Mouse (Mus musculus) neural tube, embryonic 12.5 days (tissue): Measurements from ENCODE around the gene Crcp. TPM values are rescaled to one million over a fixed set of nuclear protein-coding genes. Genes with fewer than 3 reads are reported as not detected.

Source experiments
- ATAC-seq: fragments of 200-750 bp; cut with Nextera tagmentation; 2 replicates; pipeline ENCODE4 v1.8.0; 2017; ENCODE audit warnings: low read depth, mild to moderate bottlenecking, moderate TSS enrichment, moderate library complexity; ENCODE audit not compliant: low FRiP score
- H3K27ac ChIP-seq: fragments of 300-500 bp; sonication (generic); 2 replicates; pipeline ENCODE4 v1.5.1; 2016
- H3K27me3 ChIP-seq: fragments of 300-500 bp; sonication (generic); replicated peaks from 2 replicates; pipeline ENCODE4 v1.6.1; 2016; ENCODE audit warnings: mild to moderate bottlenecking
- H3K36me3 ChIP-seq: fragments of 300-500 bp; sonication (generic); 2 replicates; pipeline ENCODE4 v1.6.1; 2016; ENCODE audit warnings: mild to moderate bottlenecking
- H3K4me1 ChIP-seq: fragments of 300-500 bp; sonication (generic); 2 replicates; pipeline ENCODE4 v1.6.1; 2016
- H3K4me2 ChIP-seq: fragments of 300-500 bp; sonication (generic); replicated peaks from 2 replicates; pipeline ENCODE4 v1.6.1; 2016; ENCODE audit warnings: mild to moderate bottlenecking
- H3K4me3 ChIP-seq: fragments of 300-500 bp; sonication (generic); 2 replicates; pipeline ENCODE4 v1.5.1; 2016
- H3K9ac ChIP-seq: fragments of 300-500 bp; sonication (generic); 2 replicates; pipeline ENCODE4 v1.6.1; 2016; ENCODE audit warnings: mild to moderate bottlenecking
- H3K9me3 ChIP-seq: fragments of 300-500 bp; sonication (generic); 2 replicates; pipeline ENCODE4 v1.6.1; 2016; ENCODE audit warnings: mild to moderate bottlenecking
- WGBS: fragments of 180-500 bp; shearing (Covaris S2); methylation state at CpG from one replicate; pipeline ENCODE4 v1.1.7; 2016; 5-methylcytosine and 5-hydroxymethylcytosine counted together
- polyA plus RNA-seq: library from polyadenylated mRNA; unstranded; fragments of >200 nt; fragmentation: Nextera tagmentation; extraction: Ambion mirVana; gene quantifications from 2 replicates; pipeline ENCODE4 v1.2.1, GENCODE M21; 2016

The Crcp gene
- polyA plus RNA-seq, 1 experiment from 2014 or later = 65.3 TPM

DNA sequence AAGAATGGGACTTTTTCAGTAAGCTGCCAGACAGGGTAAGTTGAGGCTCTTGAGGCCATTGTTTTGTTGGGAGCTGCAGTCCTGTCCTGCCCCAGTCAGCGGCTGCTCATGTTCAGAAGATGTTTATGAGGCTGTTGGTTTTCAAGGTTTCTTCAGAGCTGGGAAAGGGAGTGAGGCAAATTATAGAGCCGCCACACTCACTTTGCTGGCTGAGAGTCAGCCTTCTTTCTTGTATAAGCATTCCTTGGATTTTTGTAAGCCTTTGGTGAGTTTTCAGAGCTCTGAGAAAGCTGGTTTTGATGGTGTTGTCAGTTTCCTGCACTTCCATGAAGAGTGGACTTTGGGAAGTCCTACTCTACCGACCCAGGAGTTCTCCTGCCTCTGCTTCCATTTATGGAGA lies 55.2 kb downstream of the Crcp start:
- no peak overlapping the region for H3K27ac ChIP-seq
- no peak for ATAC-seq

GRCm38 (mm10) chr5:130088008-130088407 lies 58.9 kb downstream of the Crcp start:
- no peak overlapping the region for H3K27ac ChIP-seq
- no peak for ATAC-seq
- H3K4me1 ChIP-seq = no peaks in the 10 kb centered on the region
- no peaks in the 10 kb centered on the region for H3K27me3 ChIP-seq
- H3K9ac ChIP-seq = no peak overlapping the region
- no peak overlapping the region for H3K4me3 ChIP-seq
- 89% methylated on average over 7 of the region's 7 CpGs for WGBS
- peaks cover 10% of the 10 kb centered on the region for H3K36me3 ChIP-seq
- H3K9me3 ChIP-seq = no peaks in the 10 kb centered on the region
- no peak overlapping the region for H3K4me2 ChIP-seq

More for the DNA sequence above, 55.2 kb downstream of the Crcp start:
- WGBS = 91% methylated on average over 3 of the region's 3 CpGs
- H3K4me3 ChIP-seq = no peak overlapping the region
- H3K9ac ChIP-seq = no peak overlapping the region
- H3K4me2 ChIP-seq = no peak overlapping the region
- H3K9me3 ChIP-seq = peaks cover 5% of the 10 kb centered on the region; the same call in 1 of the 2 replicates
- peaks cover 17% of the 10 kb centered on the region for H3K36me3 ChIP-seq
- no peaks in the 10 kb centered on the region for H3K27me3 ChIP-seq
- H3K4me1 ChIP-seq = peaks cover 8% of the 10 kb centered on the region; the same call in 1 of the 2 replicates

DNA sequence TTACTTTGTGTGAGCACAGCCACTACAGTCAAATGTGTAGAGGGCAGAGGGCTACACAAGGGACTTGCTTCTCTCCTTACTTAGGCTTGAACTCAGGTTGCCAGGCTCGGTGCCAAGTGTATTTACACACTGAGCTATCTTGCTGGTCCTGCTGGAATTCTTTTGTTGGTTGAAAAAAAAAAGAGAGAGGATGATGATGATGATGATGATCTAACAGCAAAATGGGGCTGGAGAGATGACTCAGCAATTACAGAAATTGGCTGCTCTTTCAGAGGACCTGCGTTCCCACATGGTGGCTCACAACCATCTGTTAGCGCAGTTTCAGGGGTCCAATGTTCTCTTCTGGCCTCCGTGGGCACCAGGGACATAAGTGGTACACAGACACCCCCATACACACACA lies 59.5 kb downstream of the Crcp start:
- no peak overlapping the region for H3K4me3 ChIP-seq
- H3K4me2 ChIP-seq = no peak overlapping the region
- H3K4me1 ChIP-seq = no peaks in the 10 kb centered on the region
- WGBS = 91% methylated on average over 4 of the region's 4 CpGs
- H3K9me3 ChIP-seq = no peaks in the 10 kb centered on the region
- H3K9ac ChIP-seq = no peak overlapping the region
- H3K27ac ChIP-seq = no peak overlapping the region
- H3K27me3 ChIP-seq = no peaks in the 10 kb centered on the region
- no peak for ATAC-seq
- peaks cover 10% of the 10 kb centered on the region for H3K36me3 ChIP-seq

- Histone ChIP-seq H3K27me3 (no peaks in the 10 kb centered on the region), H3K9ac (no peak overlapping the region), H3K27ac (no peak overlapping the region), H3K4me3 (no peak overlapping the region), H3K4me1 (no peaks in the 10 kb centered on the region), H3K36me3 (peaks cover 10% of the 10 kb centered on the region), H3K9me3 (no peaks in the 10 kb centered on the region), H3K4me2 (no peak overlapping the region)
- 80% methylated on average over 7 of the region's 7 CpGs for WGBS
- ATAC-seq = no peak
These were observed 60.1 kb downstream of the Crcp start for GRCm38 (mm10) chr5:130089177-130089576.

DNA sequence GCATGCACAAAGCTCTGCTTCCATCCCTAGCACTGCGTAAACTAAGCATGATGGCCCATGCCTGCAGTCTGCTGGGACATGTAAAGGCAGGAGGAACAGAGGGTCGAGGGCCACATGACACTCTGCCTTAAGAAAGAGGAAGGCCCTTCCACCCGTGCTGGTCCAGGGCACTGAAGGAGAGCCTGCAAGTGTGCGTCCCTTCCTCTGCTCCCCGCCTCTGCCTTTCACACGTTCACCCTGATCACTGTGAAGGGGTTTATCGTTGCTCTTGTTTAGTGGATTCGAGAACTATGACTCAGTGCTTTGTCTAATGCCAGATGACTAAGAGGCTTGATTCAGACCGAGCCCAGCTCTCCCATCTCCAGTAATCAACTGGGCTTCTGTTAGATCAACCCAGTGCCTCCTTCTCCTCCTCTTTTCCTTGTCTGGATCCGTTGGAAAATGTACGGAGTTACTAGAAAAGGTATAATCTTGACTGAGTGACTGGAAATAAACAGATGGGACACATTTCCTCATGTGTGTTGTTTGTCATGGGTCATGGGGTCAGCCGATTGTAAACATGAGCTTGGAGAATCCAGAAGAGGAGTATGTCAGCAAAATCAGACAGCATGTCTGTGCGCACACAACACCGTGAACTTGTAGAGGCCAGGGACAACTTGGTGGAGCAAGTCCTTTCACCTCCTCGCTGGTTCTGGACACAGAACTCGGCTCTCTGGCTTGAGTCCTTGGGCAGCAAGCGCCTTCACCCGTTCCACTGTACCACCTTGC lies 60.7 kb downstream of the Crcp start:
- no peaks in the 10 kb centered on the region for H3K9me3 ChIP-seq
- no peak overlapping the region for H3K9ac ChIP-seq
- H3K4me2 ChIP-seq = no peak overlapping the region
- ATAC-seq = no peak
- H3K4me1 ChIP-seq = no peaks in the 10 kb centered on the region
- no peak overlapping the region for H3K4me3 ChIP-seq
- WGBS = 90% methylated on average over 18 of the region's 18 CpGs
- peaks cover 5% of the 10 kb centered on the region for H3K36me3 ChIP-seq
- H3K27me3 ChIP-seq = no peaks in the 10 kb centered on the region
- H3K27ac ChIP-seq = no peak overlapping the region

- no peak overlapping the region for H3K27ac ChIP-seq
- ATAC-seq = peak; percentile 58; the same call in 1 of the 2 replicates
- 59% methylated on average over 12 of the region's 12 CpGs for WGBS
These were observed 67.7 kb downstream of the Crcp start for GRCm38 (mm10) chr5:130096754-130097153.

GRCm38 (mm10) chr5:130097837-130098236 lies 68.7 kb downstream of the Crcp start:
- Histone ChIP-seq H3K9ac (no peak overlapping the region), H3K4me1 (no peaks in the 10 kb centered on the region), H3K4me2 (no peak overlapping the region), H3K4me3 (no peak overlapping the region), H3K36me3 (peaks cover 14% of the 10 kb centered on the region), H3K27ac (no peak overlapping the region), H3K27me3 (no peaks in the 10 kb centered on the region), H3K9me3 (no peaks in the 10 kb centered on the region)
- ATAC-seq = no peak
- WGBS = 84% methylated on average over 2 of the region's 2 CpGs

More at GRCm38 (mm10) chr5:130096754-130097153, 67.7 kb downstream of the Crcp start:
- H3K4me2 ChIP-seq = no peak overlapping the region
- peaks cover 5% of the 10 kb centered on the region for H3K36me3 ChIP-seq
- no peaks in the 10 kb centered on the region for H3K27me3 ChIP-seq
- H3K9me3 ChIP-seq = no peaks in the 10 kb centered on the region
- H3K9ac ChIP-seq = no peak overlapping the region
- H3K4me3 ChIP-seq = no peak overlapping the region
- no peaks in the 10 kb centered on the region for H3K4me1 ChIP-seq

DNA sequence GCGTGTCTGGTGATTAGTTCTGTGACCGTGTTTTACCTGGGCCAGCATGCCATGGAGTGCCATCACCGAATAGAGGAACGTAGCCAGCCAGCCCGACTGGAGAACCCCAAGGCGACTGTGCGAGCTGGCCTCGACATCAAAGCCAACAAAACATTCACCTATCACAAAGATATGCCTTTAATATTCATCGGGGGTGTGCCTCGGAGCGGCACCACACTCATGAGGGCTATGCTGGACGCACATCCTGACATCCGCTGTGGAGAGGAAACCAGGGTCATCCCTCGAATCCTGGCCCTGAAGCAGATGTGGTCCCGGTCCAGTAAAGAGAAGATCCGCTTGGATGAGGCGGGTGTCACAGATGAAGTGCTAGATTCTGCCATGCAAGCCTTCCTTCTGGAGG lies 72.6 kb downstream of the Crcp start:
- H3K4me3 ChIP-seq = no peak overlapping the region
- no peak overlapping the region for H3K27ac ChIP-seq
- H3K9ac ChIP-seq = no peak overlapping the region
- no peaks in the 10 kb centered on the region for H3K4me1 ChIP-seq
- H3K4me2 ChIP-seq = no peak overlapping the region
- 97% methylated on average over 17 of the region's 17 CpGs for whole genome bisulfite sequencing
- no peaks in the 10 kb centered on the region for H3K27me3 ChIP-seq
- no peak for ATAC-seq
- peaks cover 16% of the 10 kb centered on the region for H3K36me3 ChIP-seq
- H3K9me3 ChIP-seq = no peaks in the 10 kb centered on the region

DNA sequence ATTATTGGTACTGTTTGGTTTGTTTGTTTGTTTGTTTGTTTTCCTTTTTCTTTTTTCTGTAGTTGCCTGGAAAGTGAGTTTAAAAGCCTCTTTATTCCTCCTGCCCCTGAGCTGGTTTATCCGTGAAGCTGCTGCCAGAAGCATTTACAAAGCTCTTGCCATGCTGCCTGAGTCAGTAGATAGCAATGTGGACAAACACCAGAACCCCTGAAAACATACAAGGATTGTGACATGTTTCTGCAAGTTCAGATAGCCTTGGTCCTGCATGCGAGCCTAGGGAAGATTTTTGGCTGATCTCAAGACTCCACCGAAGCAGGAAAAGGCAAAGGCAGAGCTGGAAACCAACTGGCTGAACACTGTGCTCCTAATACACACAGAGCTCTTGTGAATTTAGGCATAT lies 80.3 kb downstream of the Crcp start:
- no peak for ATAC-seq
- H3K9ac ChIP-seq = no peak overlapping the region
- H3K4me2 ChIP-seq = no peak overlapping the region
- no peak overlapping the region for H3K4me3 ChIP-seq
- 92% methylated on average over 3 of the region's 3 CpGs for WGBS
- H3K4me1 ChIP-seq = no peaks in the 10 kb centered on the region
- no peak overlapping the region for H3K27ac ChIP-seq
- no peaks in the 10 kb centered on the region for H3K27me3 ChIP-seq
- peaks cover 8% of the 10 kb centered on the region for H3K36me3 ChIP-seq
- no peaks in the 10 kb centered on the region for H3K9me3 ChIP-seq

Other genes starting within 250 kb of the Crcp start
- gene Psph, start 241.8 kb upstream of the Crcp start, polyA plus RNA-seq = 32.4 and 35.3 TPM in 2 replicates
- gene Sumf2, start 182.3 kb upstream of the Crcp start, polyA plus RNA-seq = 43.9 and 44.6 TPM in 2 replicates
- 806 and 883 TPM in 2 replicates for gene Chchd2, start 141.8 kb upstream of the Crcp start, polyA plus RNA-seq
- 10.0 and 10.8 TPM in 2 replicates for gene Zbed5, start 133.6 kb upstream of the Crcp start, polyA plus RNA-seq
- gene Phkg1, start 130.7 kb upstream of the Crcp start, polyA plus RNA-seq = 0.24 and 0.38 TPM in 2 replicates
- gene Nupr1l, start 120.8 kb upstream of the Crcp start, polyA plus RNA-seq = 4.7 and 5.0 TPM in 2 replicates
- 39.2 and 42.3 TPM in 2 replicates for gene Vkorc1l1, start 87.3 kb upstream of the Crcp start, polyA plus RNA-seq
- 29.6 TPM in 2 replicates for gene Gusb, start 26.2 kb upstream of the Crcp start, polyA plus RNA-seq
- gene Asl, start within 50 bp of the Crcp start, polyA plus RNA-seq = 31.7 and 37.2 TPM in 2 replicates
- gene Tpst1, start 44.0 kb downstream of the Crcp start, polyA plus RNA-seq = 56.4 and 58.4 TPM in 2 replicates
- 12.2 and 12.6 TPM in 2 replicates for gene Kctd7, start 115.6 kb downstream of the Crcp start, polyA plus RNA-seq
- 34.3 and 35.2 TPM in 2 replicates for gene Rabgef1, start 142.5 kb downstream of the Crcp start, polyA plus RNA-seq
- gene Tmem248, start 187.8 kb downstream of the Crcp start, polyA plus RNA-seq = 30.7 and 31.6 TPM in 2 replicates
- 75.5 and 76.7 TPM in 2 replicates for gene Sbds, start 226.2 kb downstream of the Crcp start, polyA plus RNA-seq
- gene Tyw1, start 226.3 kb downstream of the Crcp start, polyA plus RNA-seq = 27.7 and 29.5 TPM in 2 replicates